Mouse (Mus musculus) CD8-positive naive resting alpha-beta T cell, adult 2 months (primary cell): ENCODE measurements around the gene Phb.
"Not testable (repeated sequence)": the region's sequence is repeated elsewhere in the genome, so short reads cannot be mapped to it uniquely, and the experiment has no call there.

Experiments
- DNase-seq, 2 experiments: peaks; one replicate each; pipeline ENCODE4 v3.0.0; 2022; ENCODE audit warnings: low read depth in 2 of 2, low spot score in 2 of 2

The Phb gene

GRCm38 (mm10) chr11:95650001-95650400, 16.8 kb upstream of the Phb start:
- no peak for DNase-seq

- DNase-seq: no peak
Measured at GRCm38 (mm10) chr11:95650981-95651380, 15.8 kb upstream of the Phb start.

- no peak for DNase-seq
Measured at GRCm38 (mm10) chr11:95657449-95657848, 9.3 kb upstream of the Phb start.

- peak; percentile 44 to 56 for DNase-seq
Measured at GRCm38 (mm10) chr11:95667177-95667576, 420 bp downstream of the Phb start.

GRCm38 (mm10) chr11:95668086-95668485, 1.3 kb downstream of the Phb start:
- DNase-seq: not testable (repeated sequence)

- DNase-seq: no peak
Measured at GRCm38 (mm10) chr11:95675498-95675897, 8.7 kb downstream of the Phb start.

- peak; percentile 45 to 58 for DNase-seq
Measured at GRCm38 (mm10) chr11:95676307-95676706, 9.6 kb downstream of the Phb start.

- no peak for DNase-seq
Measured at GRCm38 (mm10) chr11:95677925-95678701, 11.4 kb downstream of the Phb start.

GRCm38 (mm10) chr11:95681995-95682601, 15.3 kb downstream of the Phb start:
- no peak for DNase-seq

GRCm38 (mm10) chr11:95682946-95683345, 16.2 kb downstream of the Phb start:
- no peak for DNase-seq

- peak; percentile 70 to 73 for DNase-seq
Measured at GRCm38 (mm10) chr11:95686031-95686430, 19.3 kb downstream of the Phb start.

GRCm38 (mm10) chr11:95687084-95687656, 20.4 kb downstream of the Phb start:
- DNase-seq: no peak

GRCm38 (mm10) chr11:95688515-95688914, 21.8 kb downstream of the Phb start:
- peak; percentile 13 to 25 for DNase-seq

GRCm38 (mm10) chr11:95688981-95689380, 22.2 kb downstream of the Phb start:
- DNase-seq: peak; percentile 8 to 21

- DNase-seq: no peak
Measured at GRCm38 (mm10) chr11:95689544-95689943, 22.8 kb downstream of the Phb start.

- no peak for DNase-seq
Measured at GRCm38 (mm10) chr11:95698541-95698940, 31.8 kb downstream of the Phb start.

- no peak for DNase-seq
Measured at GRCm38 (mm10) chr11:95700778-95701739, 34.3 kb downstream of the Phb start.

- DNase-seq: no peak
Measured at GRCm38 (mm10) chr11:95704032-95704969, 37.5 kb downstream of the Phb start.

GRCm38 (mm10) chr11:95704970-95705330, 38.2 kb downstream of the Phb start:
- no peak for DNase-seq

GRCm38 (mm10) chr11:95709534-95710040, 42.8 kb downstream of the Phb start:
- no peak for DNase-seq
